In the genomic region with DNA sequence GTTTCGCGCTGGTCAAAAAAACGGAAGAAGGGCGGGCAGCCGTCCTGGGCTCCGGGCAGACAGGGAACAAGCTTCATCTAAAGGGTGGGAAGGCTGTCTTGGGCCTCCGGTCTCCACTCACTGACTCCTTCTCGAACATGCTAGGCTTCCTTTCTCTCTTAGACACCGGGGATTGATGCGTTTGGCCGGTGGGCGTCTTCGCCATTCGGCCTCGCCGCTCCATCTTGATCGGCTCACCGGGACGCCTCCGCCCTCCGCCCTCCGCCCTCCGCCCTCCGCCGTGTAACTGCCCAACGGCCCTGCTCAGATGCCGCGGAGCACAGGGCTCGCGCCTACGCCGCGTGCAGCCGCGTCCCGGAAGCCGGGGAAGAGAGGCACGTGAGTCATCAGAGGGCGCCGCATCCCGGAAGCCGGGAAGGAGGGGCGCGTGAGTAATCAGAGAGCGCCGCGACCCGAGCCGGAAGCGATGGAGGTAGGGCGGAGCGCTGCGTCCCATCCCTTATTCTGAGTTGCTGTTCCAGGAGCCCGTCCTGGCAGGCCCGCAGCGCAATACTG, we compare ENCODE assay signal across 7 mouse cellular contexts. TPM values are rescaled to one million over a fixed set of nuclear protein-coding genes. Genes with fewer than 3 reads are reported as not detected.
DNase-seq lines count a peak whose midpoint lies in the region; ATAC-seq lines count a peak whose summit lies in the region.
"Not testable (repeated sequence)": the region's sequence is repeated elsewhere in the genome, so short reads cannot be mapped to it uniquely, and the experiment has no call there.

A gene (plus strand): TSS at position 34 of the 555 bp plus-strand sequence.
A gene (minus strand): TSS at position 314 of the 555 bp plus-strand sequence.
A gene (minus strand): TSS at position 363 of the 555 bp plus-strand sequence.

- not testable (repeated sequence) for H3K36me3 ChIP-seq in forebrain, embryonic 11.5 days (ENCODE audit: control insufficient read depth, insufficient read depth, low read length); heart, embryonic 14.5 days (ENCODE audit: control insufficient read depth, insufficient read depth, low read length); limb, embryonic 12.5 days

- 0% methylated on average over 5 of the region's 56 CpGs for WGBS in forebrain, embryonic 11.5 days
- WGBS in heart, embryonic 14.5 days = 0% methylated on average over 7 of the region's 56 CpGs
- no CpG with 5 or more reads among the region's 56 CpGs for WGBS in limb, embryonic 12.5 days

- DNase-seq in cerebellum, adult 11-12 months = peak; percentile 55
- not testable (repeated sequence) for DNase-seq in forebrain, embryonic 11.5 days (ENCODE audit: low spot score)
- peak; percentile 26 for DNase-seq in kidney, adult 11 months
- peak; percentile 32 for DNase-seq in right cerebral cortex, postnatal 4 days

- not testable (repeated sequence) for H3K4me1 ChIP-seq in forebrain, embryonic 11.5 days (replicated peaks; ENCODE audit: control insufficient read depth, insufficient read depth, low read length); heart, embryonic 14.5 days (ENCODE audit: control insufficient read depth in 2 of 2, insufficient read depth in 2 of 2, low read length in 2 of 2); limb, embryonic 12.5 days (replicated peaks)

- not testable (repeated sequence) for H3K9me3 ChIP-seq in forebrain, embryonic 11.5 days (ENCODE audit: control insufficient read depth, low read length); heart, embryonic 14.5 days (ENCODE audit: control insufficient read depth, low read length); limb, embryonic 12.5 days

- ATAC-seq in forebrain, embryonic 11.5 days (replicated peaks; ENCODE audit: low FRiP score) = peak; percentile 99
- ATAC-seq in heart, embryonic 14.5 days (ENCODE audit: insufficient number of reproducible peaks, insufficient read depth, low FRiP score, low read depth) = peak; percentile 99
- ATAC-seq in limb, embryonic 12.5 days (ENCODE audit: insufficient number of reproducible peaks, insufficient read depth, low FRiP score, low TSS enrichment, low read depth) = peak; percentile 97
- ATAC-seq in megakaryocyte progenitor cell, adult 5-6 weeks (replicated peaks; ENCODE audit: poor library complexity) = peak; percentile 92

- H3K9ac ChIP-seq in forebrain, embryonic 11.5 days (ENCODE audit: low read length); heart, embryonic 14.5 days (ENCODE audit: low read length); limb, embryonic 12.5 days (replicated peaks): not testable (repeated sequence)

- not testable (repeated sequence) for H3K27ac ChIP-seq in forebrain, embryonic 11.5 days (ENCODE audit: low read depth, low read length); heart, embryonic 14.5 days (replicated peaks in 1 of 2; ENCODE audit: control insufficient read depth in 1 of 2, insufficient read depth in 1 of 2, low read depth in 2 of 2, low read length in 2 of 2); limb, embryonic 12.5 days

- not testable (repeated sequence) for H3K27me3 ChIP-seq in forebrain, embryonic 11.5 days (ENCODE audit: control insufficient read depth, insufficient read depth, low read length); heart, embryonic 14.5 days (ENCODE audit: control insufficient read depth, insufficient read depth, low read length); limb, embryonic 12.5 days

- not testable (repeated sequence) for H3K4me2 ChIP-seq in forebrain, embryonic 11.5 days (ENCODE audit: low read depth, low read length, severe bottlenecking); heart, embryonic 14.5 days (ENCODE audit: low read length); limb, embryonic 12.5 days

- not testable (repeated sequence) for H3K4me3 ChIP-seq in forebrain, embryonic 11.5 days (ENCODE audit: low read depth, low read length); heart, embryonic 14.5 days (ENCODE audit: control insufficient read depth in 1 of 2, insufficient read depth in 1 of 2, low read depth in 1 of 2, low read length in 2 of 2)
- 0 out of 2 replicates have a peak within 1 kb of the TSS, but pooled peaks have one; percentile 24 for H3K4me3 ChIP-seq in limb, embryonic 12.5 days (replicated peaks)

RNA-seq across cellular contexts. Expression of the first gene that starts in this region (rescaled TPM):
- 98.2 and 107 TPM in 2 replicates for polyA plus RNA-seq in forebrain, embryonic 11.5 days (2014; fragmentation: Nextera tagmentation; extraction: Ambion mirVana)
- polyA plus RNA-seq in heart, embryonic 14.5 days (2014; fragmentation: Nextera tagmentation; extraction: Ambion mirVana) = 58.8 and 61.6 TPM in 2 replicates
- polyA plus RNA-seq in limb, embryonic 12.5 days (2016; fragmentation: Nextera tagmentation; extraction: Ambion mirVana) = 104 and 111 TPM in 2 replicates
- total RNA-seq in megakaryocyte progenitor cell, adult 5-6 weeks (2015) = 57.6 and 71.7 TPM in 2 replicates
- 24.2 and 39.0 TPM in 2 replicates for total RNA-seq in megakaryocyte progenitor cell, adult 5-6 weeks (2017)

RNA-seq across cellular contexts. Expression of the second gene that starts in this region (rescaled TPM):
- not detected in 2 replicates for polyA plus RNA-seq in forebrain, embryonic 11.5 days (2014; fragmentation: Nextera tagmentation; extraction: Ambion mirVana)
- polyA plus RNA-seq in heart, embryonic 14.5 days (2014; fragmentation: Nextera tagmentation; extraction: Ambion mirVana) = 0.45 TPM in 1 of 2 replicates, not detected in the other
- polyA plus RNA-seq in limb, embryonic 12.5 days (2016; fragmentation: Nextera tagmentation; extraction: Ambion mirVana) = 1.4 TPM in 1 of 2 replicates, not detected in the other
- total RNA-seq in megakaryocyte progenitor cell, adult 5-6 weeks (2015) = 1.0 and 1.9 TPM in 2 replicates
- total RNA-seq in megakaryocyte progenitor cell, adult 5-6 weeks (2017) = 0.33 TPM in 1 of 2 replicates, not detected in the other

RNA-seq across cellular contexts. Expression of the third gene that starts in this region (rescaled TPM):
- polyA plus RNA-seq in forebrain, embryonic 11.5 days (2014; fragmentation: Nextera tagmentation; extraction: Ambion mirVana) = 4.2 and 4.6 TPM in 2 replicates
- 2.5 and 2.6 TPM in 2 replicates for polyA plus RNA-seq in heart, embryonic 14.5 days (2014; fragmentation: Nextera tagmentation; extraction: Ambion mirVana)
- 3.6 and 4.2 TPM in 2 replicates for polyA plus RNA-seq in limb, embryonic 12.5 days (2016; fragmentation: Nextera tagmentation; extraction: Ambion mirVana)
- total RNA-seq in megakaryocyte progenitor cell, adult 5-6 weeks (2015) = 10.1 and 11.6 TPM in 2 replicates
- total RNA-seq in megakaryocyte progenitor cell, adult 5-6 weeks (2017) = 15.4 and 16.3 TPM in 2 replicates
